Mouse (Mus musculus) spleen, postnatal 10 days (tissue): Measurements from ENCODE around the gene Cd27.

Experiments
- DNase-seq, 2 experiments: peaks; one replicate each; pipeline ENCODE4 v3.0.0; 2021 to 2022; ENCODE audit warnings: low spot score in 2 of 2

Cd27 gene

DNA sequence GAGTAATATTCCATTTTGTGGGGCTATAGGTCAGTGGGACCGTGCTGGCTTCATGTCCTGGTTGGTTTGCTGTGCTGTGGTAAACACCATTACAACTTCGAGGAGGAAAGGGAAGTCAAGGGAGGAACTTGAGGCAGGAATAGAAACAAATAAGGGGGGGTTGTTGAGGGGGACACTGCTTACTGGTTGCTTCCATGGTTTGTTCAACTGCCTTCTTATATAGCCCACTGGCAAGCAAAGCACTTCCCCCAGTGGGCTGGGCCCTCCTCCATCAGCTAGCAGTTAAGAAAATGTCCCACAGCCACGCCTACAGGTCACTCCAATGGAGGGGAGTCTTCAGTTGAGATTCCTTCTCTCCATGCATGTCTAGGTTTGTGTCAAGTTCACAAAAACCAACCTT lies 15.5 kb upstream of the Cd27 start:
- DNase-seq = no peak

DNA sequence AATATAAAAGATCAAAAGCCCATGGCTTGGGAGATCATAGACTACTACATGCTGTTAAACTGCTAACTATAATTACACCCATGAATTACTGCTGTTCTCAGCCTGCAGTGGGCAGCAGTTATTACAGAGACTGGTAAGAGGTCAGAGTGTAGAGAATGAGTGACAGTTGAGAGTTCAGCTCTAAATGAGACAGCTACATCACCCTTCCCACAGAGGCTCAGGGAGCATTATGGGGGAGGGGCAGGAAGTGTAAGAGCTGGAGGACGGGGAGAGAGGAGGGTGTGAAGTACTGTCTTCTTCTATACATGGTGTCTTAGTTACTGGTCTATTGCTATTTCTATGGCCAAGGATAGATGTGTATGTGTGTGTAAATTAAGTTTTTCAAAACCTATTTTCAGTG lies 7.7 kb upstream of the Cd27 start:
- no peak for DNase-seq

DNA sequence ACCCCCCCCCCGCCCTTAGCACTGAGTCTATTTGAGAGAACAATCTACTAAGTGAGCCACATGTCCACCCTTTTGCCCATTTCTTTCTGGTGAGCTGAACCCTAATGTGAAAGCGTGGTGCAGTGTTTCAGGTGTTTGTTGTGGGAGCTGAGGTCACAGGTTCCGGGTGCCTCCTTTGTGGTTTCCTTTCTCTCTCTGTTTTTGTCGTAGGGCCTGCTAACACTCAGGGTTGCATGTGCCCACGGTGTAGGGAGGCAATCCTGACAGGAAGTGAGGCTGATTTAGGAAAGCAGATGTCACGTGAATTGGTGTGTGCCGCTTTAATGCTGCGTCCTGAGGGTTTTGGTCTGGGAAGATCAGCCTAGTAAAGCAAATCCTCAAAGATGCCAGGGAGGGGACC lies 4.8 kb upstream of the Cd27 start:
- DNase-seq = peak in 1 of 2 experiments; percentile 35

DNA sequence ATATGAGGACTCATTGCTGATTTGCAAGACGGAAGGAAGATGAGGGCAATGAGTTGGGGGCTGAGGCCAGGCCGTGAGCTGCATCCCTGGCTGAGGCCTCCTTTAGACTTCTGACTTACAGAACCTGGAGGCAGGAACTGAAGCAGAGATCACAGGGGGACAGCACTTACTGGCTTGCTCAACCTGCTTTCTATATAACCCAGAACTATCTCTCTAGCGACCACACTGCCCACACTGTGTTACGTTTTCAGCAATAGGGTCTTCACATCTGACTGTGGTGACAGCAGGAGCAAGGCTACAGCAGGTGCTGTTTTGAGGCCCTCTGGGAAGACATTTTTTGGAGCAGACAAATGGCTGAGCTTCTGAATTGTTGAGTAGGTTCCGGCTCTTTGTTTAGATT lies 3.8 kb upstream of the Cd27 start:
- DNase-seq = no peak

DNA sequence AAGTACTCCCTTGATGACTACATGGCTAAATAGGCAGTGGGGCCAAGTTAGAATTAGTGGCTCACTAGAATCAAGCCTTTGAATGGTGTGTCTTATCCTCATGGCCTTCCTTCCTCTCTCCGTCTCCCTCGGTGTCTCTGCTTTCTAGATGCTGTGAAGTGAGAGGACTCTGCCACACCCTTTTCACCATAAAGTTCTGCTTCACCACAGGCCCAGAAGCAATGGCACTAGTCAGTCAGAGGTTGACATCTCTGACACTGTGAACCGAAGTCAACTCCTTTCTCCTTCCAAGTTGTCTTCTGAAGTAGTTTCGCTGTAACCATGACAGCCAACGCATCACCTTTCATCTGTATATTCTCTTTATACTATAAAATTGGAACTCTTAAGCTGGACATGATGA lies 2.7 kb upstream of the Cd27 start:
- no peak for DNase-seq

DNA sequence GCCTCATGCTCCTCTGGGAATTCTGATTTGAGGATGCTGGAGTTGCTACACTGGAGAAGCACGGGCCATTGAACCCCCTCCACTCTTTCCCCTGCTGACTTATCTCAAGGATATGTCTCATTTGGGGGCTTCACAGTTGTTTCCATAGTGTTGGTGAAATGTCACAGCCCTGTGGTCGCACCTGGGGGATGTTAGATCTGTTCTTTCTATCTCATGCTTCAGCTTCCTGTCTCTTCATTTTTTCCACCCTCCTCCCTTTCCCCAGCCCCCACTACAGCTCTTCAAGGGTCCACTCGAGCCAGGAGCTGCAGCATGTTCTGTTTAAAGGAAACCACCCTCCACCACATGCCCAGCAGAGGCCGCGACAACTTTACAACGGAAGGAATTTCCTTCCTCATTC lies 1.6 kb upstream of the Cd27 start:
- DNase-seq = no peak

DNA sequence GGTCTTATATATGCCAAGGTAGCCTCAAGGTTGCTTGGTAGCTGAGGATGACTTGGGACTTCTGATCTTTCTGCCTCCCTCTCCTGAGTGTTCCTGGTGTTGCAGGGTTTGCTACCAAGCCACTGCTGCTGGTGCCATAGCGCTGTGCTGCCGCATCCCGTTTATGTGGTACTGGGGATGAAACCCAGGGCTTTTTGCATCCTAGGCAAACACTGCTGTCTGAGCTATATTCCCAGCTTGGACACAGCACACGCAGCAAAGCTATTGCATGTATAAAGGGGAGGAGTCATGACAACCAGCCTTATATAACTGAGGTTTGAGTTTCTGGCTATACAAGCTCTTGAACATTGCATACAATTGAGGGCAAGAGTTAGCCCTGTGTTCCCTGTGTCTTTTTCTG lies 611 bp upstream of the Cd27 start:
- no peak for DNase-seq

DNA sequence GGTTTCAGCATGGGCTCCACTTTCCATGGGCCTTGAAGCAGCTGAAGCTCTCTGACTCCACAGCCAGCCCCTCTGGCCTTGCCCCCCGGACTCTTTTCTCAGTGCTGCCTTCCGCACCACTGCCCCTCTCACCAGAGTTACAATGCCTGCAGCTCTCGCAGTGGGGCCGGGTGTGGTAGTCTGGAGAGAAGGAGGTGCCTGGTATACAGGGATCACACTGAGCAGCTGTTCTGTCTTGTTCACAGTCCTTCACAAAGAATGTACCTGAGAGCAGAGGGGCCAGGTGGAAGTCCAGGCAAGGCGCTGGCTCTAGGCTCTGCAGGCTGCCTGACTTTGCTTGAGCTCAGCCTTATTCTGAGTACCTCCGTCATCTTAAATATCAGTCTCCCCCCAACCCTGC lies 469 bp downstream of the Cd27 start:
- DNase-seq = no peak

DNA sequence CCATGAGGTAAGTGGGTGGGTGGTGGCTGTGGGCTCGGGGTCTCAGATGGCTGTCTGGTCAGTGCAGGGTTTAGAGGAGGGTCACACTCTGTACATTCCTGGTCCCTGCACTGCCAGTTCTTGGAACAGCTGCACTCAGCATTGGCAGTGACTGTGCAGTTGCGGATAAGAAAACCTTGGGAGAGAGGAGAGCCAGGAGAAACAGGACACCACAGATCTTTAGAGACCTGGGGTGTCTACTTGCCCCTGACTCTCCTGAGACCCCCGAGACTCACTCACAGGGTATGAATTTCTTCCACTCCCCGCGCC lies 2.3 kb downstream of the Cd27 start:
- no peak for DNase-seq

DNA sequence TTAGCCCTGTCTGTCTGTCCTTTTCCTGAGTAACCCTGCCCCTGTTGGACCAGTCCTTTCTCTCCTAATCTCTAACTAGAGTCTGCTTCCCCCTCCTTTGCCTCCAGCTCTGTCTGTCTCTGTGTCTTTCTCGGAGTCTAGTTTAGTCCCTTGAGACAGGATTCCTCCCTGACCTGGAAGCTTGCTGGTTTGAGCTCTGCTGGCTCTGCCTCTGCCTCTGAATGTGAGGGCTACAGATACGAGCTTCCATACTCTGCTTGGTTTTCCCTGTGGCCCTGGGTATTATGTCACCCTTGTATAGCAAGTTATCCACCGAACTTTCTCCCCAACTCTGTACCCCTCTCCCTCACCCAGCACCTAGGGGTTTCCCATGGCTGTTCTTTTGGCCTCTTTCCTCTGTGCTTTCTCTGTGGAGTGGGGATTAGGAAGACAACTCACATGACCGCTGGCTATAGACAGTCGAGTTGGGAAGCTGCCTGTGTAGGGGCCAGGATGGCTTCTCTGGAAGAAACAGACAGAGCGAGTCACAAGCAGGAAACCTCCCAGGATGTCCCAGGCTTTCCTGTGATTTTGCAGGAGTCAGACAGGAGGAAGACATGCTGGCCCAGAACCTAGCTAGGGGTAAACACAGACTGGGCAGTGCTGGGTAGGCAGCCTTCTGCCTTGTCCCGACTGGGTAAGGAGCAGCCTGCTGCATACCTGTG lies 2.8 kb downstream of the Cd27 start:
- DNase-seq = no peak

DNA sequence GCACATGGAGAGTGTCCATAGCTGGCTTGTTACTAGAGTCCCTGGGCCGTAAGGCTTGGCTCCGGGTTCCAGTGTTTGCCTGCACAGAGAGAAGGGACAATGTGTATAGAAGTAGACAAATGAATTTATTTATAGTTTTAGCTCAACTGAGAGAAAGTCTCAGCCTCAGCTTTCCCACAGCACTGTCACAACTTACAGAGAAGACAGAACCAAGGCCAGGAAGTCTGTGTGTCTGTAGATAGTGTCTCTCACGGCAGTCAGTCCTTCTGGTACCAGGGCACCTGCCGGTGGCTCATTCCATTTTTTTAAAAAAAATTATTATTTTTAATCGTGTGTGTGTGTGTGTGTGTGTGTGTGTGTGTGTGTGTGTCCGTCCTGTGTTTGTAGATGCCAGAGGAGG lies 4.3 kb downstream of the Cd27 start:
- no peak for DNase-seq

DNA sequence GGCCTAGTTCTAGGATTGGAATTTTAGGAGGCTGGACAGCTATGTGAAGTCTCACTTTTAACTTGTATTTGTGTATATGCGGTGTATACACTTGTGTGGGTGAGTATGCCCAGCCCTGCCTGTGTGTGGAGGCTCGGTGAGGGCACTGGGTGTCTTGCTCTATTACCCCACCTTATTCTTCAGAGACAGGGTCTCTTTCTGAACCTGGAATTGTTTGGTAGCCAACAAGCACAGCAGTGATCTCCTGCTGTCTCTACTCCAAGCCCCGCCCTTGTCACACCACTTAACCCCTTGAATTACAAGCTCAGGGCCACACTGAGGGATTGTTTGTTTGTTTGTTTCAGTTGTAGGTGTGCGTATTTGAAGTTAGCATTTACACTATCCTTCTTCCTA lies 4.8 kb downstream of the Cd27 start:
- peak in 1 of 2 experiments; percentile 29 for DNase-seq

DNA sequence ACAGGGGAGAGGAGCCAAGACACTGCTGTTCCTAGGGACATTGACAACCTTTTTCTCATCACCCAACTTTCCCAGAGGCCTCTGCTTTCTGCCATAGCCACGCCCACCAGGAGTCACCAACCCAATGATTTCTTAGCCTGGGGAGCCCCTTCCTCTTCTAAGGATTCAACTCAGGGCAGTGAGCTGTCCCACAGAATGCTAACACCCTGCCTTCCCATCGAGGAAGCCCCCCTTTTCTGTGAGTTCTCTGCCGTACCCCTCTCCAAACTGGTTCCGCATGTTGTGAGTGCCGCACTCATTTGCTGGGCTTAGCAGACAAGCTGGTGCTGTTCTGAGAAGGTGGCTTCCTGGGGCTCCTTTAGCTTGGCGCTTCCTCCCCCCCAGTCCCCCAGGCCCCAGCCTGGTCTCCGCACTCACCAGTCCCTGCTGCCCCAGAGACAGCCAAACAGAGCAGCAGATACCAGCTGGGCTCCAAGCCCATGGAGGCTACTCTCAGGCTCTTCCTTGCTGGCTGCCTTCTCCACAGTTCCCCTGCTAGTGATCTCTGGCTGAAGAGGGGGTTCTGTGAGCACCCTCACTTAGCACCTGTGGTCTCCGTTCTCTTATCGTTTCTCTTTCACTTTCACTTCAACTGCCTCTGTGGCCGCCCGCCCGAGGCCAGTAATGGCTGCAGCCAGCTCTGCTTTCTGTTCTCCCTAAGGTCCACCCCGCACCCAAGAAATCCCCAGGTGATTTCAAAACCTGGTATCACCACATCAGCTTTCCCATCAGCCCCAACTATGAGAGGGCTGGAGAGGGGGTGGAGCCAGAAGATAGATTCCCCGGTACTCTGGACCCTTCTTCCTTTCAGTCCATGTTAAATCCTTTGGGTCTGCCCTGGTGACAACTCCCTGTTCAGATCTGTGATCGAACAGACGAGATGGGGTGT lies 5.4 kb downstream of the Cd27 start, which contains the start of gene Tapbpl:
TSS of gene Tapbpl (minus strand) at position 744 of the 928 bp plus-strand sequence.
- DNase-seq = peak; percentile 65 to 72

DNA sequence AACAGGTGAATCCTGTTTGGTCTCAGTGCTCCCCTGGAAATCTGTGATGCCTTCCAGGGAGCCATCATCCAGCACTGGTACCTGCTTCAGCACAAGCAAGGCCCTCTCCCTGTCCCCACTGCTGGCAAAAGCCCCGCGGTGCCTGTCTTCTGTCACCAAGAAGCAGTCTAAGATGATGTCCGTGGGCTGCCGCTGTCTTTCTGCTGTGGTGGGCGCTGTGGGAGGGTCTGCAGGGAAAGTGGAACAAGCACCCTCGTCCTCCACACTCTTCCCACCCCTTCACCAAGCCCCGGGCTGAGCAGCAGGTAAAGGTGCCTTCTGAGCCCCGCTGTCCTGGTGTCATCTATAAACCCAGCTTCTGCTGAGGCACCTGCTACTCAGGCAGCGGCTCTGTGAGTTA lies 6.2 kb downstream of the Cd27 start:
- no peak for DNase-seq

DNA sequence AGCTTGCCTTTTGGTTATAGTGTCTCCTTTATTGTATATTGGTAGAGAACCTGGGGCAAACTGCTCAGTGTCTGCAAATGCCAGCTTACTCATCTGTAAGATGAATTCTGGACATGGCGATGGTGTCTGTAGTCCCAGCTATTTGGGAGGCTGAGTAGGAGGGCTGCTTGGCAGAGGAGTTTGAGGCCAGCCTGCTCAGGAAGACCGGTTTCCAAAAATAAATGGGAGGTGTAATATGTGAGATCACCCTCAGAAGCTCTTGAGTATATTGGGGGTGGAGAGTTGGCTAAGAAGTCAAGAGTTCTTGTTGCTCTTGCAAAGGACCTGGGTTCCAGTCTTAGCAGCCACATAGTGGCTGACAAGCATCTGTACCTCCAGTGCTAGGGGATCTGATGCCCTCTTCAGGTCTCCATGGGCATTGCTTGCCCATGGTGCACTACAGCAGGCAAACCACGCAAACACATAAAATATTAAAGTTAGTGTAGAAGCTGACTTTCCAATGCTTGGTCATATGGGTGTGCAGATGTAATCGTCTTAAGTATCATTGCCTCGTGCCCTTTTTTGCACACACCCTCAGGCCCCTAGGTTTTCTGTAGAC lies 11.2 kb downstream of the Cd27 start:
- peak in 1 of 2 experiments; percentile 52 for DNase-seq

DNA sequence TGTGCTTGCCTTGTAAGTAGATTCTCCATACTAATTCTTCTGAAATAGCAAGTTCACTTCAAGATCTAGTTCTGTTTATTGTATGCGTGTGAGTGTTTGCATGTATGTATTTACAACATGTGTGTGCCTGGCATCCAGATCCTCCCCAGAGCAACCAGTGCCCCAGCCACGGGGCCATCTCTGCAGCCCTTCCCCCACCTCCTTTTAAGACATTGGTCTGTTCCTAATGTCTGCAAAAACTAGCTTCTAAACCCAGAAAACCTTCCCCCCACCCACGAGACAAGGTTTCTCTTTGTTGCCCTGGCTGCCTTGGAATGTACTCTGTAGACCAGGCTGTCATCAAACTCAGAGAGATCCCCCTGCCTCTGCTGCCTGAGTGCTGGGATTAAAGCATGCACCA lies 14.2 kb downstream of the Cd27 start:
- DNase-seq = no peak

DNA sequence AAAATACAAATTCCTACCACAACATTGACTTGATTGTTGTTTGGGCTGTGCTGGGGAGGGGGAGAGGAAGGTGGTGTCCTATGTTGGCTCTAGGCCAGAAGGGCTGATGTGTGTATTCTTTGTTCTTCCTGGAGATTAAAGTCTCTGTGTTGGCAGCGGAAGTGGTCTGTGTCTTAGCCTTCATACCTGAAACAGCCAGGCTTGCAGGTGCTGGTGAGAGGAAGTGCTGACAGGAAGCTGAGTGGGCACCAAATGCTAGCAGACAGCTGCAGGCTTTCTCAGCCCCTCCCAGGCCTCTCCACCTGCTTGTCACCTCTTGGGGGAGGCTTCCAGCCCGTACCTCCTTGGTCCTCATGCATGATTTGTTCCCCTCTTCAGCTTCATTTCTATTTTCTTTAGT lies 14.7 kb downstream of the Cd27 start:
- peak in 1 of 2 experiments; percentile 76 for DNase-seq

DNA sequence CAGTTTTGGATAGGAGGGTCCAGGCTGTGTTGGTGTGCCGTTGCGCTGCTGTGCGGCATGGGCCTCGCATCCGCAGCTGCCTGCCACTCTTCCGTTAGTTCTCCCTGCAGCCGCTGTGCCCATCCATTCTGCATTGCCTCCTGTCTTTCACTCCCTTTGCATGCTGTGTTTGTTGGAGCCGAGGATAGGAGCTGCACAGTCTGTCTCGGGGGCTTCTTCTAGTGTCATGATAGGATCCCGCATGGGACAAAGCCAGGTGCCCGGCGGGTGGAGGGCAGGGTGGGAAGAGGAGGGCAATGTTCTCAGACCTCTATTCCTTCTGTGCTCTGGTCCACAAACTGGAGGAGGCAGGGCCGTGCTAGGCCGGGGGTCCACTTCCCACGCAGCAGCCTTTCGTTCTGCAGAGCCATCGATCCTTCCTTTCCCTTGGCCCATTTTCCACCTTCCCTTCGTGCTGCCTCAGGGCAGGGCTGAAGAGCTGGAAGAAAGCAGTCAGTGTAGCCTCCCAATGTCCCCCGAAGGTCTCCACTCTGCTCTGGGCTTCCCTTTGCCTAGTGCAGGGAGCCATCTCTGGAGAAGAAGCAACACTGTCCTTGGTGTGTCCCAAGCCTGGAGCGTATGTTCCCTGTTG lies 15.6 kb downstream of the Cd27 start:
- no peak for DNase-seq

DNA sequence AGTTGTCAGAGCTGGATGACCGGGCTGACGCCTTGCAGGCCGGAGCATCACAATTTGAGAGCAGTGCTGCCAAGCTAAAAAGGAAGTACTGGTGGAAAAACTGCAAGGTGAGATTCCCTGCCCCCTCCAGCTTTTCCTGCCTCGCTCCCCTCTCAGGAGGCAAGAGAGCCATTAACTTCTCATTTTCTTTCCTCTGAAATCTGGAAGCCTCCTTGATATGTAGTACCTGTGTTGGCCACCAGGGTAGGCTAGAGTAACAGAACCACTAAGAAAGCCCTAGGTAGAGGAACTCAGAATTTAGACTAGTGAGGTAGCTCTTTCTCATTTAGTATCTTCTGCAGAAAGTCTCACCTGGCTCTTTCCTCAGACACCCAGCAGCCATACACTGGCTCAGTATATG lies 17.8 kb downstream of the Cd27 start:
- peak; percentile 58 to 78 for DNase-seq

DNA sequence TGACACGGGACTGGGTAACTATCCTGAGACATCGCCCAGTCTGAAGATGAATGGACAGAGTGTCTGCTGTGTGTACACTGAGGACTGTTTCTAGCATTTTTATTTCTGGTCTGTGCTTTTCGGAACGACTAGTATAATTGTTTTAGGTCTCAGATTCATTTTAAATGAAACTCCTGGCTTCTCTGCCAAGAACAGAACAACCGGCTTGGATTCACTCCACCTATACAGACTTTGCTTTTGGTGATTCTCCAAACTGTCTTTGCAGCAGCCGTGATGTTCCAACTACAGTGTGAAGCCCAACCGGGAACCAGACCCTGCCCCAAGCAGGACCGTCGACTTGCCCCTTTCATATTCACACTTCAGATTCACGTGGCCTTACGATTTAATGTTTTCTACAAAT lies 18.9 kb downstream of the Cd27 start:
- peak in 1 of 2 experiments; percentile 2 for DNase-seq

DNA sequence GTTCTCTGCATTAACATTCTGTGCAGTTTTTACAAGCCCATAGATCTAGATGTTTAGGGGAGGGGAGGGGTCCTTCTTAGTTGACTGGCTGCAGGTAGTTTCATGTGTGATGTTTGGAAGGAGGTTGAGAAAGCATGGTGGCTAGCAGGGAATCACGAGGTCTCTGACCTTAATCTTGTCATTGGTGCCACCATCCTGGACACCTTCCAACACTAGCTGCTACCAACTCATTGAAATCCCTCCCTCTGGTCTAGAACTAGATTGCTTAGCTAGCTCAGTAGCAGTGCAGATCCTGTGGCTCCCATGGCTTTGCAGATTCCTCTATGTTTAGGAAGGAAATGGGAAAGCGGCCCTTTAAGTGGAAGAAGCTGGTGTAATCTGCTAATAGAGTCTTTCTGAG lies 19.9 kb downstream of the Cd27 start:
- DNase-seq = no peak
